Mouse (Mus musculus): ENCODE results near the gene Lyrm1. TPM values are rescaled to one million over a fixed set of nuclear protein-coding genes. Genes with fewer than 3 reads are reported as not detected.

Gene Lyrm1
- polyA plus RNA-seq, 1 experiment from 2014 or later: 10.7 TPM

DNA sequence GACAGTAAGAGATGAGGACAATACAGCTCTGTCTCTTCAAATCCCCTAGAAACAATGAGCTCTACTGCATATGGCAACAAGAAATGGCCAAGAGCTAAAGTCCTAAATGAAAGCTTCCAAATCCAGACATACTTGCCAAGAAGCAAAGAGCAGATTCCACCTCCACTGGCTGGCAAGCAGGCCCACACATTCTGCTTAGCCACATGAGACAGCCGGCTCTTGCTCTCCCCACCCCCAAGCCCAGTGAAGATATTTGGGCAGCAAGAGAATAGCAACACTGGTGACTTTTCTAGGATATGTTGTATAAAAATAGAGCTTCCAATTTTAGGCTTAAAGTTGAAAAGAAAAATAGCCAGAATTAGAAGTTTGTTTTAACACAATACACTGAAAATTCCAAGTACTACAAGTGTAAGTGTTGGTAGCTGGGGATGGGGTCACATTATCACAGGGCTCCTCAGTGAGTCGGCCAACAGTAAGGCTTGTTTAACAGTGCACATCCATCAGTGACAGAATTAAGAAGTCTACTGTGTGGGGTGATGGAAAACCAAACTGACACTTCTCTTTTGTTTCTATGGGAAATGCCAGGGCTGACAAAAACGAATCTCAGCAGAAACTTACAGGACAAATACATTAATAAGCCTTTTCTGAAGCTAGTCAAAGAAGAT lies 19.8 kb upstream of the Lyrm1 start:
- H3K27me3 ChIP-seq (replicated peaks; ENCODE audit: control insufficient read depth, insufficient read depth, low read length): no peaks in the 10 kb centered on the region
- 0 out of 2 replicates have a peak, but pooled peaks cover 2% of the 10 kb centered on the region for H3K4me1 ChIP-seq (ENCODE audit: control insufficient read depth, insufficient read depth, low read length)
- no peak overlapping the region for H3K4me3 ChIP-seq (ENCODE audit: low read length)
- no peak overlapping the region for H3K27ac ChIP-seq (ENCODE audit: low read length)
- ATAC-seq: no peak
- H3K36me3 ChIP-seq (ENCODE audit: control insufficient read depth, insufficient read depth, low read length): no peaks in the 10 kb centered on the region
- H3K4me2 ChIP-seq (ENCODE audit: low read depth, low read length): no peak overlapping the region
- WGBS: 59% methylated on average over 3 of the region's 3 CpGs
- no peak overlapping the region for H3K9ac ChIP-seq (ENCODE audit: low read depth, low read length)
- no peaks in the 10 kb centered on the region for H3K9me3 ChIP-seq (ENCODE audit: control insufficient read depth, low read length)

GRCm38 (mm10) chr7:119879171-119879570 lies 16.5 kb upstream of the Lyrm1 start:
- H3K27me3 ChIP-seq (replicated peaks; ENCODE audit: control insufficient read depth, insufficient read depth, low read length): no peaks in the 10 kb centered on the region
- H3K27ac ChIP-seq (ENCODE audit: low read length): no peak overlapping the region
- no peak overlapping the region for H3K4me2 ChIP-seq (ENCODE audit: low read depth, low read length)
- 0 out of 2 replicates have a peak, but pooled peaks have one; percentile 31 for ATAC-seq
- 95% methylated on average over 4 of the region's 4 CpGs for WGBS
- H3K4me3 ChIP-seq (ENCODE audit: low read length): no peak overlapping the region
- H3K4me1 ChIP-seq (ENCODE audit: control insufficient read depth, insufficient read depth, low read length): 0 out of 2 replicates have a peak, but pooled peaks cover 2% of the 10 kb centered on the region
- no peaks in the 10 kb centered on the region for H3K9me3 ChIP-seq (ENCODE audit: control insufficient read depth, low read length)
- H3K9ac ChIP-seq (ENCODE audit: low read depth, low read length): no peak overlapping the region
- H3K36me3 ChIP-seq (ENCODE audit: control insufficient read depth, insufficient read depth, low read length): no peaks in the 10 kb centered on the region

DNA sequence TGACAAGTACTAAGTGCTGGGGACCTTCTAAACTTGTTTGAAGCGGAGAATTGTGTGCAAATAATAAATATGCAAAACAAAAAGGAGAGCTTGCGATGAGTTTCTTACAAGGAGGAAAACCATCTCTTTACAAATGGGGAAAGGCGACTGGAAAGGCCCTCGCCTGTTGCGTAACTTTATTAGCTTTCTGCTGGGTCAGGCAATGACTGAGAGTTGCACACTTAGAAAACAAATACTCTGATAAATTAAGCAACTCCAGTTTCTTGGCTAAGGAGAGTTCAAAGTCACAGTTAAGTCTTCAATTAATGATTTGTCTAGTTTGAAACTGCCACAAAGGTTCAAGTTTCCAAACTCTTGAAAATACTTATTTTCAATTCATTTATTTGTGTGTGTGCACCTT lies 15.3 kb upstream of the Lyrm1 start:
- Histone ChIP-seq H3K27ac (ENCODE audit: low read length) (peak overlapping the region; percentile 58), H3K4me2 (ENCODE audit: low read depth, low read length) (peak overlapping the region; percentile 22; the same call in 1 of the 2 replicates), H3K4me3 (ENCODE audit: low read length) (no peak overlapping the region), H3K9ac (ENCODE audit: low read depth, low read length) (no peak overlapping the region), H3K9me3 (ENCODE audit: control insufficient read depth, low read length) (no peaks in the 10 kb centered on the region), H3K36me3 (ENCODE audit: control insufficient read depth, insufficient read depth, low read length) (no peaks in the 10 kb centered on the region), H3K27me3 (replicated peaks; ENCODE audit: control insufficient read depth, insufficient read depth, low read length) (no peaks in the 10 kb centered on the region), H3K4me1 (ENCODE audit: control insufficient read depth, insufficient read depth, low read length) (0 out of 2 replicates have a peak, but pooled peaks cover 2% of the 10 kb centered on the region)
- 67% methylated on average over 5 of the region's 5 CpGs for WGBS
- peak; percentile 77 for ATAC-seq

- Histone ChIP-seq H3K27ac (ENCODE audit: low read length) (peak overlapping the region; percentile 58), H3K4me1 (ENCODE audit: control insufficient read depth, insufficient read depth, low read length) (0 out of 2 replicates have a peak, but pooled peaks cover 2% of the 10 kb centered on the region), H3K4me3 (ENCODE audit: low read length) (no peak overlapping the region), H3K9ac (ENCODE audit: low read depth, low read length) (no peak overlapping the region), H3K36me3 (ENCODE audit: control insufficient read depth, insufficient read depth, low read length) (0 out of 2 replicates have a peak, but pooled peaks cover 2% of the 10 kb centered on the region), H3K4me2 (ENCODE audit: low read depth, low read length) (no peak overlapping the region), H3K9me3 (ENCODE audit: control insufficient read depth, low read length) (no peaks in the 10 kb centered on the region), H3K27me3 (replicated peaks; ENCODE audit: control insufficient read depth, insufficient read depth, low read length) (no peaks in the 10 kb centered on the region)
- 61% methylated on average over 2 of the region's 2 CpGs for WGBS
- ATAC-seq: peak; percentile 89
These were observed 14.4 kb upstream of the Lyrm1 start for GRCm38 (mm10) chr7:119881229-119881628.

- Histone ChIP-seq H3K36me3 (ENCODE audit: control insufficient read depth, insufficient read depth, low read length) (0 out of 2 replicates have a peak, but pooled peaks cover 5% of the 10 kb centered on the region), H3K4me2 (ENCODE audit: low read depth, low read length) (no peak overlapping the region), H3K9me3 (ENCODE audit: control insufficient read depth, low read length) (no peaks in the 10 kb centered on the region), H3K4me3 (ENCODE audit: low read length) (no peak overlapping the region), H3K27me3 (replicated peaks; ENCODE audit: control insufficient read depth, insufficient read depth, low read length) (no peaks in the 10 kb centered on the region), H3K9ac (ENCODE audit: low read depth, low read length) (no peak overlapping the region), H3K27ac (ENCODE audit: low read length) (no peak overlapping the region), H3K4me1 (ENCODE audit: control insufficient read depth, insufficient read depth, low read length) (no peaks in the 10 kb centered on the region)
- no peak for ATAC-seq
- 85% methylated on average over 4 of the region's 4 CpGs for WGBS
These were observed 7.8 kb upstream of the Lyrm1 start for GRCm38 (mm10) chr7:119887887-119888286.

DNA sequence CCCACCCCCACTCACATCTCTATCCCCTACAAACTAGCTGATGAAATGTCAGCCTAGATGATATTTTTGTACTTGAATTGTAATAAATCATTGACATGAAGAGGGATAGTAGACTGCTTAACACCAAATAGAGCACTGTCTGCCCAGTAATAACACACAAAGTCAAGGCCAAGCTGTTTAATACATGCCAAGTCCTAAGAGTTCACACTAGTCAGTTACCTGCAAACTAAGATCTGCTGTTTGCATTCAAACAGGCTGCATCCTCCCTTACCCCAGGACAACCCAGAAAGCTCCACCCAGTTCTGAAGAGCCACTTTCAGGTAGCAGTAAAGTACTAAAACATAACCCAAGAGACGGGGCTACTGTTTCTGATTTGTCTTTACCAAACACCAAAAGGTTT lies 3.5 kb upstream of the Lyrm1 start:
- Histone ChIP-seq H3K27ac (ENCODE audit: low read length) (no peak overlapping the region), H3K4me2 (ENCODE audit: low read depth, low read length) (peak overlapping the region; percentile 2; the same call in 1 of the 2 replicates), H3K4me1 (ENCODE audit: control insufficient read depth, insufficient read depth, low read length) (peaks cover 12% of the 10 kb centered on the region), H3K27me3 (replicated peaks; ENCODE audit: control insufficient read depth, insufficient read depth, low read length) (no peaks in the 10 kb centered on the region), H3K9me3 (ENCODE audit: control insufficient read depth, low read length) (no peaks in the 10 kb centered on the region), H3K9ac (ENCODE audit: low read depth, low read length) (no peak overlapping the region), H3K36me3 (ENCODE audit: control insufficient read depth, insufficient read depth, low read length) (no peaks in the 10 kb centered on the region), H3K4me3 (ENCODE audit: low read length) (no peak overlapping the region)
- WGBS: 84% methylated on average over 1 of the region's 1 CpGs
- ATAC-seq: no peak

DNA sequence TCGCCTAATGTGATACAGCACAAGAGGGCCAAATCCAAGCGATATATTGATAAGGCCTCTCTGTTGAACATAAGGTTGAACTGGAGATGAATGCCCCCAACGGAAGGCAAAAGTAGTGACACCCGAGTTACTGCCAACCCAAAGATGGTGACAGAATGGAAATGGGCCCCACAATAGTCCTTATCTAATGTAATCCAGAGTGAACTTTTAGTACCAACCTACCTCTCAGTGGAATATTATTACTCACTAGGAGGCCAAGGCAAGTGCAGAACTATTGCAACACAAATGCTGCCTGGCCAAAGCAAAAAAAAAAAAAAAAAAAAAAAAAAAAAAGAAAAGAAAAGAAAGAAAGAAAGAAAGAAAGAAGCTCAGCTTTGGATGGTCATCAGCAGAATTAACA lies 2.9 kb upstream of the Lyrm1 start:
- ATAC-seq: no peak

DNA sequence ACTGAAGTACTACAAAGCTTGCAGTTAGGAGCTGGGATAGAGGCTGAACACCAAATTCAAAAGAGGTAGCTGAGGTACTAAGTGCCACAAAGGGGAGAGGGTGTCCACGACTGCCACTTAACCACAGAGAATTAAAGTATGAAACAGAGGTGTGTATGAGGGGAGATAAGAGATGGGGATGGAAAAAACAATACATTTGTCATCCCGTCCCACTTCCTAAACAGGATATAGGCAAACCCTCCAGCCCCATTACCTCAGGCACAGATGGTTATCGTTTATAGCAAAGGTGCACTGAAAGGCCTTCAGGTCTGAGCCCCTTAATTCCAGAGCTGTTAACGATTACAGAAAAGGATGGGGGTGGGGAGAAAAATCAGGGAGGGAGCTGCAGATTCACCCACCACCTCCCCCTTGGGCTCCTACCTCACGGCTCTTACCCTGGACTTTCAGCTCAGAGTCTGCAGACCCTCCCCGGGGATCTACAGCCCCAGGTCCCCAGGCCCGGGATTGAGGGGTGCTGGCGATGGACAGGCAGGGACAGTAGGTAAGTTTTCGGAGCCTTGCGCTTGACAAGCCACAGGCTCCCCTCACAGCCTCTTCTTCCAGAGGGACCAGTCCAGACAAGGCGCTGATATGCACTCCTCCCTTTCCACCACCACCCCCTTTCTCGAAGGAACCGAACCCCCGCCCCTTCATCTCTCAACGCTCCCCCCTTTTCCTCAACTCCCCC lies 680 bp upstream of the Lyrm1 start:
- H3K4me2 ChIP-seq (ENCODE audit: low read depth, low read length): peak overlapping the region; percentile 82
- H3K27ac ChIP-seq (ENCODE audit: low read length): peak overlapping the region; percentile 67
- H3K4me1 ChIP-seq (ENCODE audit: control insufficient read depth, insufficient read depth, low read length): peaks cover 12% of the 10 kb centered on the region
- WGBS: under 1% methylated on average over 15 of the region's 15 CpGs
- H3K36me3 ChIP-seq (ENCODE audit: control insufficient read depth, insufficient read depth, low read length): no peaks in the 10 kb centered on the region
- peak overlapping the region; percentile 90 for H3K9ac ChIP-seq (ENCODE audit: low read depth, low read length)
- H3K4me3 ChIP-seq (ENCODE audit: low read length): peak overlapping the region; percentile 81
- peak; percentile 51 for ATAC-seq
- no peaks in the 10 kb centered on the region for H3K9me3 ChIP-seq (ENCODE audit: control insufficient read depth, low read length)
- no peaks in the 10 kb centered on the region for H3K27me3 ChIP-seq (replicated peaks; ENCODE audit: control insufficient read depth, insufficient read depth, low read length)

More for the DNA sequence above, 2.9 kb upstream of the Lyrm1 start:
- no peak overlapping the region for H3K4me3 ChIP-seq (ENCODE audit: low read length)
- H3K9ac ChIP-seq (ENCODE audit: low read depth, low read length): no peak overlapping the region
- H3K27me3 ChIP-seq (replicated peaks; ENCODE audit: control insufficient read depth, insufficient read depth, low read length): no peaks in the 10 kb centered on the region
- no peaks in the 10 kb centered on the region for H3K9me3 ChIP-seq (ENCODE audit: control insufficient read depth, low read length)
- H3K4me2 ChIP-seq (ENCODE audit: low read depth, low read length): peak overlapping the region; percentile 2; the same call in 1 of the 2 replicates
- no peak overlapping the region for H3K27ac ChIP-seq (ENCODE audit: low read length)
- WGBS: 82% methylated on average over 4 of the region's 4 CpGs
- H3K4me1 ChIP-seq (ENCODE audit: control insufficient read depth, insufficient read depth, low read length): peaks cover 12% of the 10 kb centered on the region
- H3K36me3 ChIP-seq (ENCODE audit: control insufficient read depth, insufficient read depth, low read length): no peaks in the 10 kb centered on the region

- Histone ChIP-seq H3K4me1 (ENCODE audit: control insufficient read depth, insufficient read depth, low read length) (peaks cover 12% of the 10 kb centered on the region), H3K4me2 (ENCODE audit: low read depth, low read length) (no peak overlapping the region), H3K9ac (ENCODE audit: low read depth, low read length) (no peak overlapping the region), H3K36me3 (ENCODE audit: control insufficient read depth, insufficient read depth, low read length) (no peaks in the 10 kb centered on the region), H3K4me3 (ENCODE audit: low read length) (no peak overlapping the region), H3K27me3 (replicated peaks; ENCODE audit: control insufficient read depth, insufficient read depth, low read length) (no peaks in the 10 kb centered on the region), H3K9me3 (ENCODE audit: control insufficient read depth, low read length) (no peaks in the 10 kb centered on the region), H3K27ac (ENCODE audit: low read length) (no peak overlapping the region)
- no peak for ATAC-seq
- 91% methylated on average over 8 of the region's 8 CpGs for WGBS
These were observed 2.0 kb downstream of the Lyrm1 start for GRCm38 (mm10) chr7:119897521-119898109.

Measured in intestine, embryonic 16.5 days (tissue).